Mouse (Mus musculus) testis, adult 2 months (tissue): ENCODE results near the gene Ccdc105.

ENCODE experiments used
- CTCF ChIP-seq: fragments of 200-500 bp; IDR thresholded peaks from 2 replicates; pipeline ENCODE4 v1.5.1; 2012; ENCODE audit warnings: low read depth, mild to moderate bottlenecking, inconsistent platforms, low read length, moderate library complexity; ENCODE audit not compliant: control insufficient read depth, insufficient read depth, insufficient replicate concordance
- POLR2A ChIP-seq: fragments of 200-500 bp; IDR thresholded peaks from 2 replicates; pipeline ENCODE4 v1.6.1; 2012; ENCODE audit warnings: low read depth, mild to moderate bottlenecking, inconsistent platforms, low read length, moderate library complexity; ENCODE audit not compliant: control insufficient read depth

- TF ChIP-seq POLR2A, result no peak
- TF ChIP-seq CTCF, result no peak
These were observed 4.7 kb downstream of the Ccdc105 start for GRCm38 (mm10) chr10:78748161-78748560.
